Mouse (Mus musculus) heart, adult 2 months (tissue): ENCODE measurements around the gene Fbln7.

Source experiments
- CTCF ChIP-seq: fragments of 200-600 bp; IDR thresholded peaks from 2 replicates; pipeline ENCODE4 v1.8.1; 2022; ENCODE audit warnings: antibody characterized with exemption, mild to moderate bottlenecking, moderate library complexity
- POLR2A ChIP-seq: fragments of 200-500 bp; IDR thresholded peaks from 2 replicates; pipeline ENCODE4 v1.6.1; 2011; ENCODE audit warnings: mild to moderate bottlenecking, low read depth, low read length, control low read depth; ENCODE audit not compliant: insufficient read depth

GRCm38 (mm10) chr2:128914978-128915377 is 52.2 kb downstream of the Fbln7 start:
- TF ChIP-seq POLR2A (no peak), CTCF (no peak)
